Mouse (Mus musculus) natural killer cell, adult 2 months (primary cell): ENCODE measurements around the gene 6430628N08Rik.

Experiments used
- DNase-seq, 2 experiments: peaks; one replicate each; pipeline ENCODE4 v3.0.0; 2022; ENCODE audit warnings: low spot score in 2 of 2

6430628N08Rik gene

GRCm38 (mm10) chr4:115886875-115887274, 3.6 kb upstream of the 6430628N08Rik start:
- DNase-seq = no peak

- no peak for DNase-seq
Observed at GRCm38 (mm10) chr4:115890066-115890465, 399 bp upstream of the 6430628N08Rik start.

GRCm38 (mm10) chr4:115894281-115894680, 3.8 kb downstream of the 6430628N08Rik start:
- DNase-seq = no peak

- DNase-seq = no peak
Observed at GRCm38 (mm10) chr4:115897901-115898631, 7.6 kb downstream of the 6430628N08Rik start.

GRCm38 (mm10) chr4:115902816-115903215, 12.4 kb downstream of the 6430628N08Rik start:
- peak; percentile 26 to 63 for DNase-seq

- DNase-seq = no peak
Observed at GRCm38 (mm10) chr4:115904375-115904774, 13.9 kb downstream of the 6430628N08Rik start.

GRCm38 (mm10) chr4:115905701-115906100, 15.2 kb downstream of the 6430628N08Rik start:
- no peak for DNase-seq

GRCm38 (mm10) chr4:115906791-115907190, 16.3 kb downstream of the 6430628N08Rik start:
- DNase-seq = no peak

- DNase-seq = no peak
Observed at GRCm38 (mm10) chr4:115907994-115908393, 17.5 kb downstream of the 6430628N08Rik start.

GRCm38 (mm10) chr4:115908641-115909040, 18.2 kb downstream of the 6430628N08Rik start:
- no peak for DNase-seq

- no peak for DNase-seq
Observed at GRCm38 (mm10) chr4:115911586-115911985, 21.1 kb downstream of the 6430628N08Rik start.

- DNase-seq = no peak
Observed at GRCm38 (mm10) chr4:115919911-115920310, 29.4 kb downstream of the 6430628N08Rik start.

- DNase-seq = no peak
Observed at GRCm38 (mm10) chr4:115922688-115923087, 32.2 kb downstream of the 6430628N08Rik start.

GRCm38 (mm10) chr4:115923262-115923880, 32.9 kb downstream of the 6430628N08Rik start:
- DNase-seq = no peak

- no peak for DNase-seq
Observed at GRCm38 (mm10) chr4:115927637-115928036, 37.2 kb downstream of the 6430628N08Rik start.

- DNase-seq = no peak
Observed at GRCm38 (mm10) chr4:115931556-115932088, 41.2 kb downstream of the 6430628N08Rik start.

- no peak for DNase-seq
Observed at GRCm38 (mm10) chr4:115935835-115936581, 45.5 kb downstream of the 6430628N08Rik start.

- DNase-seq = no peak
Observed at GRCm38 (mm10) chr4:115936646-115937045, 46.2 kb downstream of the 6430628N08Rik start.

GRCm38 (mm10) chr4:115937061-115937976, 46.9 kb downstream of the 6430628N08Rik start:
- DNase-seq = no peak

GRCm38 (mm10) chr4:115938276-115939160, 48.1 kb downstream of the 6430628N08Rik start:
- DNase-seq = no peak
